Mouse (Mus musculus) embryo, embryonic 9.5 days (tissue): ENCODE measurements around the gene Tapbpl.

ENCODE experiments used
- DNase-seq: peaks from one replicate; pipeline ENCODE4 v3.0.0-alpha.2; 2017; ENCODE audit errors: extremely low spot score

Gene Tapbpl

DNA sequence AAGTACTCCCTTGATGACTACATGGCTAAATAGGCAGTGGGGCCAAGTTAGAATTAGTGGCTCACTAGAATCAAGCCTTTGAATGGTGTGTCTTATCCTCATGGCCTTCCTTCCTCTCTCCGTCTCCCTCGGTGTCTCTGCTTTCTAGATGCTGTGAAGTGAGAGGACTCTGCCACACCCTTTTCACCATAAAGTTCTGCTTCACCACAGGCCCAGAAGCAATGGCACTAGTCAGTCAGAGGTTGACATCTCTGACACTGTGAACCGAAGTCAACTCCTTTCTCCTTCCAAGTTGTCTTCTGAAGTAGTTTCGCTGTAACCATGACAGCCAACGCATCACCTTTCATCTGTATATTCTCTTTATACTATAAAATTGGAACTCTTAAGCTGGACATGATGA, 7.9 kb upstream of the Tapbpl start:
- DNase-seq = no peak

GRCm38 (mm10) chr6:125238396-125238795, 6.7 kb upstream of the Tapbpl start:
- no peak for DNase-seq

DNA sequence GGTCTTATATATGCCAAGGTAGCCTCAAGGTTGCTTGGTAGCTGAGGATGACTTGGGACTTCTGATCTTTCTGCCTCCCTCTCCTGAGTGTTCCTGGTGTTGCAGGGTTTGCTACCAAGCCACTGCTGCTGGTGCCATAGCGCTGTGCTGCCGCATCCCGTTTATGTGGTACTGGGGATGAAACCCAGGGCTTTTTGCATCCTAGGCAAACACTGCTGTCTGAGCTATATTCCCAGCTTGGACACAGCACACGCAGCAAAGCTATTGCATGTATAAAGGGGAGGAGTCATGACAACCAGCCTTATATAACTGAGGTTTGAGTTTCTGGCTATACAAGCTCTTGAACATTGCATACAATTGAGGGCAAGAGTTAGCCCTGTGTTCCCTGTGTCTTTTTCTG, 5.8 kb upstream of the Tapbpl start:
- DNase-seq = no peak

DNA sequence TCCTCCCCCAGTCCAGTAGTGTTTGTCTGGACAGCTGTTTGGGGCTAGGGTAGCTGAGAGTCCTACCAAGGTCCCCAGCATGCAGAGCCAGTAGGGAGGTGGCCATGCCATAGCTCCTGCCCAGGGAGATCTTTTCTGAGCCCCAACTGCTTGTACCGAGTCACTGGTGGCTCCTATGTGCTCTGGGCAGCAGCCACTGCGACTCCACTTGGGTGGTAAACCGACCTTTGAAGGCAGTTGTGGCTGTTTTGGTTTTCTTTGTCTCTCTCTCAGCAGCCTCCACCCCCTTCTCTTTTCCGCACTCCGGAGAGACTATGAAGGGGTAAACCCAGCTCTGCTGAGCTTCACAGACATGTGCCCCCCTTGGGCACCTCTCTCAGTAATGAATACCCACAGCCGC, 5.1 kb upstream of the Tapbpl start, which contains the start of gene Cd27:
Gene Cd27, minus strand, starts transcription at position 229 of the 400 bp plus-strand sequence.
- DNase-seq = no peak

DNA sequence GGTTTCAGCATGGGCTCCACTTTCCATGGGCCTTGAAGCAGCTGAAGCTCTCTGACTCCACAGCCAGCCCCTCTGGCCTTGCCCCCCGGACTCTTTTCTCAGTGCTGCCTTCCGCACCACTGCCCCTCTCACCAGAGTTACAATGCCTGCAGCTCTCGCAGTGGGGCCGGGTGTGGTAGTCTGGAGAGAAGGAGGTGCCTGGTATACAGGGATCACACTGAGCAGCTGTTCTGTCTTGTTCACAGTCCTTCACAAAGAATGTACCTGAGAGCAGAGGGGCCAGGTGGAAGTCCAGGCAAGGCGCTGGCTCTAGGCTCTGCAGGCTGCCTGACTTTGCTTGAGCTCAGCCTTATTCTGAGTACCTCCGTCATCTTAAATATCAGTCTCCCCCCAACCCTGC, 4.7 kb upstream of the Tapbpl start:
- no peak for DNase-seq

GRCm38 (mm10) chr6:125234520-125234828, 2.8 kb upstream of the Tapbpl start:
- no peak for DNase-seq

DNA sequence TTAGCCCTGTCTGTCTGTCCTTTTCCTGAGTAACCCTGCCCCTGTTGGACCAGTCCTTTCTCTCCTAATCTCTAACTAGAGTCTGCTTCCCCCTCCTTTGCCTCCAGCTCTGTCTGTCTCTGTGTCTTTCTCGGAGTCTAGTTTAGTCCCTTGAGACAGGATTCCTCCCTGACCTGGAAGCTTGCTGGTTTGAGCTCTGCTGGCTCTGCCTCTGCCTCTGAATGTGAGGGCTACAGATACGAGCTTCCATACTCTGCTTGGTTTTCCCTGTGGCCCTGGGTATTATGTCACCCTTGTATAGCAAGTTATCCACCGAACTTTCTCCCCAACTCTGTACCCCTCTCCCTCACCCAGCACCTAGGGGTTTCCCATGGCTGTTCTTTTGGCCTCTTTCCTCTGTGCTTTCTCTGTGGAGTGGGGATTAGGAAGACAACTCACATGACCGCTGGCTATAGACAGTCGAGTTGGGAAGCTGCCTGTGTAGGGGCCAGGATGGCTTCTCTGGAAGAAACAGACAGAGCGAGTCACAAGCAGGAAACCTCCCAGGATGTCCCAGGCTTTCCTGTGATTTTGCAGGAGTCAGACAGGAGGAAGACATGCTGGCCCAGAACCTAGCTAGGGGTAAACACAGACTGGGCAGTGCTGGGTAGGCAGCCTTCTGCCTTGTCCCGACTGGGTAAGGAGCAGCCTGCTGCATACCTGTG, 2.3 kb upstream of the Tapbpl start:
- no peak for DNase-seq

- no peak for DNase-seq
Measured at GRCm38 (mm10) chr6:125232516-125232915, 856 bp upstream of the Tapbpl start.

GRCm38 (mm10) chr6:125232045-125232437, 381 bp upstream of the Tapbpl start:
- DNase-seq = no peak

- no peak for DNase-seq
Measured at GRCm38 (mm10) chr6:125230571-125230970, 1.1 kb downstream of the Tapbpl start.

- DNase-seq = no peak
Measured at GRCm38 (mm10) chr6:125225518-125226115, 6.0 kb downstream of the Tapbpl start.

DNA sequence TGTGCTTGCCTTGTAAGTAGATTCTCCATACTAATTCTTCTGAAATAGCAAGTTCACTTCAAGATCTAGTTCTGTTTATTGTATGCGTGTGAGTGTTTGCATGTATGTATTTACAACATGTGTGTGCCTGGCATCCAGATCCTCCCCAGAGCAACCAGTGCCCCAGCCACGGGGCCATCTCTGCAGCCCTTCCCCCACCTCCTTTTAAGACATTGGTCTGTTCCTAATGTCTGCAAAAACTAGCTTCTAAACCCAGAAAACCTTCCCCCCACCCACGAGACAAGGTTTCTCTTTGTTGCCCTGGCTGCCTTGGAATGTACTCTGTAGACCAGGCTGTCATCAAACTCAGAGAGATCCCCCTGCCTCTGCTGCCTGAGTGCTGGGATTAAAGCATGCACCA, 9.1 kb downstream of the Tapbpl start:
- DNase-seq = no peak

GRCm38 (mm10) chr6:125222146-125222545, 9.5 kb downstream of the Tapbpl start:
- DNase-seq = no peak

DNA sequence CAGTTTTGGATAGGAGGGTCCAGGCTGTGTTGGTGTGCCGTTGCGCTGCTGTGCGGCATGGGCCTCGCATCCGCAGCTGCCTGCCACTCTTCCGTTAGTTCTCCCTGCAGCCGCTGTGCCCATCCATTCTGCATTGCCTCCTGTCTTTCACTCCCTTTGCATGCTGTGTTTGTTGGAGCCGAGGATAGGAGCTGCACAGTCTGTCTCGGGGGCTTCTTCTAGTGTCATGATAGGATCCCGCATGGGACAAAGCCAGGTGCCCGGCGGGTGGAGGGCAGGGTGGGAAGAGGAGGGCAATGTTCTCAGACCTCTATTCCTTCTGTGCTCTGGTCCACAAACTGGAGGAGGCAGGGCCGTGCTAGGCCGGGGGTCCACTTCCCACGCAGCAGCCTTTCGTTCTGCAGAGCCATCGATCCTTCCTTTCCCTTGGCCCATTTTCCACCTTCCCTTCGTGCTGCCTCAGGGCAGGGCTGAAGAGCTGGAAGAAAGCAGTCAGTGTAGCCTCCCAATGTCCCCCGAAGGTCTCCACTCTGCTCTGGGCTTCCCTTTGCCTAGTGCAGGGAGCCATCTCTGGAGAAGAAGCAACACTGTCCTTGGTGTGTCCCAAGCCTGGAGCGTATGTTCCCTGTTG, 10.4 kb downstream of the Tapbpl start:
- no peak for DNase-seq

- DNase-seq = peak; percentile 42
Measured at GRCm38 (mm10) chr6:125218963-125219362, 12.7 kb downstream of the Tapbpl start.

GRCm38 (mm10) chr6:125217899-125218298, 13.8 kb downstream of the Tapbpl start:
- DNase-seq = no peak

GRCm38 (mm10) chr6:125216898-125217297, 14.8 kb downstream of the Tapbpl start:
- DNase-seq = no peak

DNA sequence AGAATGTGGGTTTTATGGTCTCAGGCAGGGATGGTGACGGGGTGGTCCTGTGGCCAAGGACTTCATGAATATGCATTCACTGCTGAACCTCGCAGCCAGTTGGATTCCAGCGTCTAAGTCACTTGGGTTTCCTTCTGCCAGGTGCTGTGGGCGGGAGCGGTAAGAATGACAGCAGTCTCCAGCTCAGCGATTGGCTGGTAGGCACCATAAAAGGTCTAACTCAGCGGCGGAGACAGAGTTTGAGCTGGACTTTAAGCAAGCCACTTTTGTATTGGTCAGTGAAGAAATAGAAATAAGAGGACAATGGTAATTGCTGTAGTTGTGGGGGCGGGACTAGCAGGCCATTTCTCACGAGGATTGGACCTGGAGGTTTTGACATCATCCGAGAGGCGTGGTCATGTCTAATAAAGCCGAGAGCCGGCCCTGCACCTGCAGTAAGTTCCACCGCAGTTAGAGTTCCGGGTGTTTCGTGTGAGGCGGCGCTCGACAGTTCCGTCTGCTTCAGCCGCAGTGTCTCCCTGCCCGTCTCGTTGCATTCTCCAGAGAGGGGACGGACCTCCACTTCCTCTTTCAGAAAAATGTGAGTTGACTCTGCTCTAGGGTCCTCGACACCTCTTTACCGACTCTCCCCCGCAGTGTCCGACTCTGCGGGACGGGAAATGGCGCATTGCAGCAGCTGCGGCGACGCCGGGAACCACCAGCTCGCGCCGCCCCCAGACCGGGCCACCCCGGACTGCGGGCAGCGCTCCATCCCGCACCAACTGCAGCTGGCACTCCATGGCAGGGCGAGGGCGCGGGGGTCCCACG, 16.3 kb downstream of the Tapbpl start, which contains the start of gene Vamp1:
Gene Vamp1, plus strand, starts transcription at position 404 of the 807 bp plus-strand sequence.
- DNase-seq = peak; percentile 93

DNA sequence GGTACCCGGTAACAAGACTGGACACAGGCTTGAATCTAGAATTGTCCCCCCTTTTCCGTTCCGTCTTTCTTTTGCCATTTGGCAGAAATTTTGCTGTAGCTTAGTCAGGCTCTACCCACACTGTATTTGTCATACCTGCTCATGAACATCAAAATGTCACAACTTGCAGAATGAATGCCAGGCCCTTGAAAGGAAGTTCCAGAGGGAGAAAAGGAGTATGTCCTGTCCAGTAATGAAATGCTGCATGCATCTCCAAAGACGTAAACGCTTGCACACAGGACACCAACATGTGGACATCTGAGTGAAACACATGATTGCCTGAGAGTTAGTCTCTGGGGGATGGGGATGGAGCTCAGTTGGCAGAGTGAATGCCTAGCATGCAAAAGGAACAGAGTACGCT, 17.9 kb downstream of the Tapbpl start:
- no peak for DNase-seq

- DNase-seq = no peak
Measured at GRCm38 (mm10) chr6:125213129-125213528, 18.5 kb downstream of the Tapbpl start.

DNA sequence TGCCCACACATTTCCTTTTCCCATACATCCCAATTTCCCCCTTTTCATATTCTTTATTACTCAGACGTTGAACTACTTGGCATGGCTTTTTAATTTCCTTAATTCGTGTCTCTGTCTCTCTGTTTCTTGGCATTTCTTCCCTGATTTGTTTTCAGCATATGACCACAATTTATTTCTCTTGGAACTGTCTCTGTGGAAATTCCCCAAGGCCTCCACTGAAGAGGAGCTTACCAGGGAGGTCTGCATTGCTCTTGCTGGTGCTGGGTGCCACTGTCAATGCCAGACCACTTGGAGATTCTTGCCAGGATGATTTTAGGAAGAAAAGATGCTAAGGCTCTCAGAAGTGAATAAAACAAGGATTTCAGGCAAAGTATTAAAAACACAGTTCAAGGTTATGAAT, 19.0 kb downstream of the Tapbpl start:
- no peak for DNase-seq

DNA sequence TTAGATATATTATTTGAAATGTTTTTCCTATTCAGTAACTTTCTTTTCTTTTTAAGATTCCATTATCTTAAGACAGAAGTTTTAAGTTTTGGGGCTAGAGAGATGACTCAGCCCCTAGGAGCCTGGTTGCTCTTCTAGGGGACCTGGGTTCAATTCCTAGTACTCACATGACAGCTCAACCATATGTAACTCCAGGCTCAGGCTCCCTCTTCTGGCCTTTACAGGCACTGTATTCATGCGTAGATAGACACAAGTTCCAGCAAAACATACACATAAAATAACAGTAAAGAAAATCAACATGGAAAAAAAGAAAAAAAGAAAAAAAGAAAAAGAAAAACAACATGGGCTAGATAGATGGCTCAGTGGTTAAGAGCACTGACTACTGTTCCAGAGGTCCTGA, 21.2 kb downstream of the Tapbpl start:
- no peak for DNase-seq
